Mouse (Mus musculus) brain, embryonic 14.5 days (tissue): ENCODE measurements around the gene Trp53rkb. TPM values are rescaled to one million over a fixed set of nuclear protein-coding genes. Genes with fewer than 3 reads are reported as not detected.

ENCODE experiments used
- DNase-seq: peaks from one replicate; pipeline ENCODE4 v3.0.0-alpha.2; 2011; ENCODE audit warnings: low read depth
- CTCF ChIP-seq: fragments of 200-500 bp; IDR thresholded peaks from 2 replicates; pipeline ENCODE4 v1.5.1; 2012; ENCODE audit warnings: inconsistent platforms, mild to moderate bottlenecking, moderate library complexity, borderline replicate concordance; ENCODE audit not compliant: insufficient read depth, insufficient read length; ENCODE audit errors: extremely low read depth
- POLR2A ChIP-seq: fragments of 200-500 bp; IDR thresholded peaks from 2 replicates; pipeline ENCODE4 v1.6.1; 2012; ENCODE audit warnings: mild to moderate bottlenecking, inconsistent platforms, borderline replicate concordance; ENCODE audit not compliant: poor library complexity, insufficient read depth, insufficient read length, severe bottlenecking; ENCODE audit errors: extremely low read depth
- polyA plus RNA-seq: library from polyadenylated mRNA; depleted of rRNA; stranded (reverse); fragments of >200 nt; gene quantifications from 2 replicates; pipeline ENCODE4 v1.2.3, GENCODE M21; 2012

The Trp53rkb gene
- polyA plus RNA-seq, 1 experiment = 10.1 TPM

- no peak for TF ChIP-seq CTCF
- no peak for TF ChIP-seq POLR2A
- DNase-seq = no peak
Observed at GRCm38 (mm10) chr2:166819849-166820248, 27.5 kb downstream of the Trp53rkb start.

DNA sequence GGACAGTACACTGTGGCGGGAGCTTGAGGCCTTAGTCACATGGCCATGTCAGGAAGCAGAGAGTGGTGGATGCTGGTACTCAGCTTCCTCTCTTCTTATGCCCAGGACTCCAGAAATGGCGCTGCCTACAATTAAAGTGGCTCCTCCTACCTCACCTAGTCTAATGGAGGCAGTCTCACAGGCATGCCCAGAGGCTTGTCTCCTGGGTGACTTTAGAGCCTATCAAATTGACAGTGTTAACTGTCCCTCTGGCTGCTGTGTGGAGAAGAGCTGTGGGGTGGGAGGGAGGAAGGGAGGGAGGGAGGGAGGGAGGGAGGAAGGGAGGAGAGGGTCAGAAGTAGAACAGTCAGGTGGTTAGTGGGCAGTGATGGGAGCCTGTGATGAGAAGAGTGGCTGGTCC lies 28.5 kb downstream of the Trp53rkb start:
- DNase-seq = no peak
- no peak for TF ChIP-seq CTCF
- TF ChIP-seq POLR2A = no peak

GRCm38 (mm10) chr2:166821406-166821805 lies 29.1 kb downstream of the Trp53rkb start:
- DNase-seq = no peak
- no peak for TF ChIP-seq CTCF
- TF ChIP-seq POLR2A = no peak

DNA sequence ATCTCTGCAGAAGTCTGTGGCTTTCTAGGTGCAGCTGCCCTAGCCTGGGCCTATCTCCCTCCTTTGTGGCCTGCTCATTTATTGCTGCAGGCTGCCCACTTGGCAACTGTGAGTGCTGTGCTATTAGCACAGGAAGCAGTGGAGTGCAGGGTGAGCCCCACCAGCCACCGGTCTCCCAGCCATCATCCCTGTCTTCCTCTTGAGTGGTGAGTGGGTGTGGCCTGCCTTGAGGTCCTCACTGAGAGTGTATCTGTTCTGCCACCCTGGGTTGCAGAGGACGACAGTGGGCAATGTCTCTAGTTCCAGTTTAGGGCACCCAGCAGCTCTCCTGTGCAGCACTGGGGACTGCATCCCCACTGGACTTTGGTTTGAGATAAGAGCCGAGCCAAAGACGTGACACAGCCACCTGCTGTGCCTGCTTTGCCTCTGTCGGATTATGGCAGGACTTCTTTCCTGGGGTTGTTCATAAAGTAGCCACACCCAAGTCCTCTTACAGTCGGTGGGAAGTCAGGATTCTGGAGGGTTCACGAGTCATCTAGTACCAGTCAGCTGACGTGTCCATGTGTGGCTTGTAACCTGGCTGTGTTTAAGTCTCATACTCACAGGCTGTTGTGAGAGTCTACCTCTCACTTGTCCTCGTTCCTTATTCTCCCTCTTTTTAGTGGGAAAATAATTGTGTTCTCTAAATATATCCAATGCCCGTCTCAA lies 29.9 kb downstream of the Trp53rkb start:
- no peak for DNase-seq
- TF ChIP-seq CTCF = no peak
- TF ChIP-seq POLR2A = no peak

GRCm38 (mm10) chr2:166822901-166823300 lies 30.6 kb downstream of the Trp53rkb start:
- TF ChIP-seq POLR2A (no peak), CTCF (no peak)
- DNase-seq = peak; percentile 37

GRCm38 (mm10) chr2:166824386-166824785 lies 32.1 kb downstream of the Trp53rkb start:
- DNase-seq = no peak
- TF ChIP-seq POLR2A (no peak), CTCF (no peak)

DNA sequence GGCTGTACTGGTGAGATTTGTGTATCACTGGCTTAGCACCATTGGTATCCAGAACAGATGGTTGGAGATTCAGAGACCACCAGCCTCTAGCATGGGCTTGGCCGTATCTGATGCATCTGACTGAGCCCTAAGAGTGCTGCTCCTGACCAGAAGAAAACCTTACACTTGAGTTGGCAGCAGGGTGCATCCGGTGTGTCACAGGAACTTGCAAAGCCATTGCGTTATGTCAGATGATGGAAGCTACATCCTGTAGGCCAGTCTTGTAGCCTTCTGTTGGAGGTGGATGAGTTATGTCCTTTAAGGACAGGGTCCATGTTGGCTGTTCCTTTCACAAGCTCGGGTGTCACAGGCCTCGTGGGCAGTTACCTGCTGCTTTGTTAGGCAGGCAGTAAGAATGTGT lies 32.7 kb downstream of the Trp53rkb start:
- TF ChIP-seq CTCF (no peak), POLR2A (no peak)
- no peak for DNase-seq

GRCm38 (mm10) chr2:166826491-166827224 lies 34.3 kb downstream of the Trp53rkb start:
- DNase-seq = no peak
- TF ChIP-seq CTCF (no peak), POLR2A (no peak)

DNA sequence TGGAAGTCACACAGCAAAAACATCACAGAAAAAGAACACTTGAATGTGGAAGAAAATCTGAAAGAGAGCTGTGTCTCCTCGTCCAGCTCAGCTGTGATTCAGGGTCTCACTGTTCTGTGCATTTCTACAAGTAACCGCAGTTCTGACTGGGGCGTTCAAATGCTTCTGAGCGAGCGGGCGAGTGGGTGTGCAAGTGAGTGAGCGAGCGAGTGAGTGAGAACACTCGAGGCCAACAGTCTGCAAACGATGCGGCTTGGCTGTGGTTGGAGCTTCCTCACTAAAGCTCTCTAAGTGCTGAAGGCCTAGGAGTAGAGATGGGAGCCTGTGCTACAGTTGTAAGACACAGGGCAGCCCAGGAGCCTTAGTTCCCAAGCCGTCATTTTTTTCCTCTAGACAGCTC lies 36.0 kb downstream of the Trp53rkb start:
- no peak for DNase-seq
- TF ChIP-seq POLR2A (no peak), CTCF (no peak)

- no peak for DNase-seq
- TF ChIP-seq POLR2A (no peak), CTCF (no peak)
Observed at GRCm38 (mm10) chr2:166830350-166830749, 38.0 kb downstream of the Trp53rkb start.

GRCm38 (mm10) chr2:166834091-166834490 lies 41.8 kb downstream of the Trp53rkb start:
- DNase-seq = no peak
- TF ChIP-seq CTCF = no peak
- no peak for TF ChIP-seq POLR2A

- no peak for DNase-seq
- TF ChIP-seq CTCF (no peak), POLR2A (no peak)
Observed at GRCm38 (mm10) chr2:166834796-166835195, 42.5 kb downstream of the Trp53rkb start.

- DNase-seq = no peak
- TF ChIP-seq CTCF = no peak
- TF ChIP-seq POLR2A = no peak
Observed at GRCm38 (mm10) chr2:166835581-166835980, 43.2 kb downstream of the Trp53rkb start.
